Mouse (Mus musculus) left cerebral cortex, postnatal 14 days (tissue): Measurements from ENCODE around the gene Gm10338. TPM values are rescaled to one million over a fixed set of nuclear protein-coding genes. Genes with fewer than 3 reads are reported as not detected.
"Not testable (repeated sequence)": the region's sequence is repeated elsewhere in the genome, so short reads cannot be mapped to it uniquely, and the experiment has no call there.

Experiments
- DNase-seq, 2 experiments: peaks; one replicate each; pipeline ENCODE4 v3.0.0; 2021 to 2022; ENCODE audit warnings: low spot score in 2 of 2, mixed read lengths in 1 of 2
- intact Hi-C: fragments of 180-260 bp; cut with DNase I; formaldehyde crosslinking; loops from one replicate; pipeline ENCODE4 v1.15.1; 2025
- long read RNA-seq, 2 experiments: library from polyadenylated mRNA; stranded (forward); transcript quantifications; one replicate each; pipeline ENCODE4 v2.0.0; 2021
- total RNA-seq, 2 experiments: library from RNA; stranded (reverse); gene quantifications; 2 replicates each; pipeline ENCODE4 v1.2.3; 2021

The Gm10338 gene
- not detected for total RNA-seq
- long read RNA-seq, experiment 1, result 0 reads
- long read RNA-seq, experiment 2, result 0 reads

DNA sequence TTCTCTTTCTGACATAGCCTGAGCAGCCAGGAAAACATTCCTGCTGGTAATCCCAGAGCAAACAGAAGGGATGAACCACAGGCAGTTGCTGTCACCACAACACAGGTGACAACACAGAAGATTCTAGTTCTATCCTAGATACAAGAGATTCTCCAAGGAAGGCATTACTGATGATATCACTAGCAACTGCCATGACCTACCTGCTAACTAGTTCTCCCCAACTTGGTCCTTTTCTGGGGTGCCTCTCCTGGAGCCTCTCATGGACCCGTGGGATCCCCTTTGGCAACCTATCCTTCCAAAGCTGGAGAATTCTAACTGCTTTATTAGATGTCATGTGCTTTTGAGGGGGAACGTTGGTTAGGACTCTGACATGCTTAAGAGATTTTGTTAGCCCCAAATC, at the start of gene Gm10338:
Gm10338 (minus strand) TSS at position 101 of the 400 bp plus-strand sequence.
- intact Hi-C loops, DNase-seq: not testable (repeated sequence)

DNA sequence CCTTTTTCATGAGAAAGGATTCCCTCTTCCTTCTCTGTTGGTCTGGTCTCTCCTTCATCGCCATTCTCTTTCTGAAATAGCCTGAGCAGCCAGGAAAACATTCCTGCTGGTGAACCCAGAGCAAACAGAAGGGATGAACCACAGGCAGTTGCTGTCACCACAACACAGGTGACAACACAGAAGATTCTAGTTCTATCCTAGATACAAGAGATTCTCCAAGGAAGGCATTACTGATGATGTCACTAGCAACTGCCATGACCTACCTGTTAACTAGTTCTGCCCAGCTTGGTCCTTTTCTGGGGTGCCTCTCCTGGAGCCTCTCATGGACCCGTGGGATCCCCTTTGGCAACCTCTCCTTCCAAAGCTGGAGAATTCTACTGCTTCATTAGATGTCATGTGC, 48.5 kb upstream of the Gm10338 start, which contains the start of gene Gm10128:
Gm10128 (minus strand) TSS at position 101 of the 400 bp plus-strand sequence.
- intact Hi-C loops, DNase-seq: not testable (repeated sequence)

DNA sequence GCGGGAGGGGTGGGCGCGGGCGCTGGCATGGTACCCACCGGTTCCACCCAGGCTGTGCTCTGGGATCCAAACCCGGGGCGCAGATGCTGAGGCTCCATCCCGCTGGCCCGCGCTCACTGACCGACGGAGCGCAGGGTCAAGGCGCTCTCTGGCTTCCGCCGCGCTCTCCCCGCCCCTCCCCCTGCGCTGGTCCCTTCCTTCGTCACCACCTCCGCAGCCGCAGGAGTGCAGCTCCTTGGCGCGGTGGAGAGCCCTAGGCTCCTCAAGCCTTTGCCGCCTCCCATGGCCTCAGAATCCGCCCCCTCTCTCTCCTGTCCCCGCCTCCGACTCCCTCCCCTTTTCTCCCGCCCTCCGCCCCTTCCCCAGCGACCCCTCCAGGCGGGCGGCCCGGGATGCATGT, 27.0 kb downstream of the Gm10338 start, which contains the start of gene Gm3558:
Gm3558 (minus strand) TSS at position 185 of the 400 bp plus-strand sequence.
- intact Hi-C loops, DNase-seq: not testable (repeated sequence)

DNA sequence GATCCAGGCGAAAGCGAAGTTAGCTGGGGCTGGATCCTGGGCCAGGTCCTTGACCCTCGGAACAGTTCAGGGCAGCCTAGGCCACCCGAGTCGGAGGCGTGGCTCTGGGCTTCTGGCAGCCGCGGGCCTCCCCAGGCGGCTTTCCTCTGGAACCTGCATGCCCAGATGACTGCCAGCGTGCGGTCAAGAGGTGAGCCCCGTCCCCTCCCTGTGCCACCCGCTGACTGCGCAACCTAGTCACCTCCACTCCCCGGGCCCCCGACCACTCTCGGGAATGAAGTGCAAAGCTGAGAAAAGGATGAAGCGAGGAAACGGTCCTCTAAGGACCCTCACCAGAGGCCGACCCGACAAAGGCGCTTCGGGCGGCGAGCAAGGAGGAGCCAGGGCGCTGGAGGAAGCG, 27.5 kb downstream of the Gm10338 start:
- peak in 1 of 2 experiments; percentile 1 for DNase-seq
- intact Hi-C loops, result not testable (repeated sequence)

DNA sequence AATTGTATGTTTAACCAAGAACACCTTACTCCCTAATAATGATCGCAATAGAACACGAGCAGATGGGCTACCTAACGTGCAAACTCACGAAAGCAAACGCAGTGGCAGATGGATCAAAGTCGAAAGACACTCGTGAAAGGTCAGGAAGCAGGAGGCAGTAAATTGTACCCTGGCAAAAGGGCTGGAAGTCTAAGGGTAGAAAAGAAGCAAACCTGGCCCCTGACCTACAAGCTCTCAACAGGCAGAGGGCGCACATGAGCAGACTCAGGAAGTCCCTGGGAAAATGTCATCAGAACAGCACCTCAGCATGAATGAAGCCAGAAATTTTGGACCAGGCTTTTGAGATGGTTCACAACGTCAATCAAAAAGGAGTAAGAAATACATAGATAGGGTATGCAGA, 28.1 kb downstream of the Gm10338 start:
- intact Hi-C loops, result not testable (repeated sequence)
- peak in 1 of 2 experiments; percentile 20 for DNase-seq

Other genes starting within 250 kb of the Gm10338 start
- gene Gm8374, start 230.5 kb downstream of the Gm10338 start, total RNA-seq, result not detected
- gene Gm3755, start 144.7 kb downstream of the Gm10338 start, total RNA-seq, result not detected
- gene Gm3752, start 111.8 kb downstream of the Gm10338 start, total RNA-seq, result 1 to 10 TPM; 1.4 to 1.5 TPM
- gene Gm3558, start 27.0 kb downstream of the Gm10338 start, total RNA-seq, result 1 to 10 TPM; 5.4 to 6.8 TPM
- gene Gm10128, start 48.4 kb upstream of the Gm10338 start, total RNA-seq, result not detected
- gene Gm26661, start 196.0 kb upstream of the Gm10338 start, total RNA-seq, result not detected
- gene Flnb, start 222.4 kb upstream of the Gm10338 start, total RNA-seq, result 10 to 100 TPM; 31.2 to 33.8 TPM